Mouse (Mus musculus) MEL (cell line): ENCODE data around the gene Kcns3.

ENCODE experiments used
- CTCF ChIP-seq, 3 experiments: IDR thresholded peaks in 2 of 3; conservative IDR thresholded peaks in 1 of 3; 2 replicates each; pipeline ENCODE4 v1.5.1; 2011 to 2012; ENCODE audit warnings: low read length in 3 of 3, low read depth in 2 of 3, mild to moderate bottlenecking in 2 of 3, improper control_type of control experiment in 1 of 3, inconsistent platforms in 1 of 3, mixed read lengths in 1 of 3, moderate library complexity in 1 of 3; ENCODE audit not compliant: control insufficient read depth in 1 of 3, insufficient read depth in 1 of 3, poor library complexity in 1 of 3, severe bottlenecking in 1 of 3
- GABPA ChIP-seq: IDR thresholded peaks from 2 replicates; pipeline ENCODE4 v1.6.1; 2012; ENCODE audit warnings: low read depth, mild to moderate bottlenecking, inconsistent platforms, low read length, improper control_type of control experiment, moderate library complexity
- HCFC1 ChIP-seq: IDR thresholded peaks from 2 replicates; pipeline ENCODE4 v1.6.1; 2012; ENCODE audit warnings: low read depth, mild to moderate bottlenecking, inconsistent platforms, low read length, improper control_type of control experiment, moderate library complexity
- MAX ChIP-seq: IDR thresholded peaks from 2 replicates; pipeline ENCODE4 v1.6.1; 2011; ENCODE audit warnings: low read length, improper control_type of control experiment
- POLR2A ChIP-seq, 2 experiments: IDR thresholded peaks; 2 replicates each; pipeline ENCODE4 v1.6.1; 2011 to 2012; ENCODE audit warnings: low read length in 2 of 2, mild to moderate bottlenecking in 2 of 2, control low read depth in 1 of 2, improper control_type of control experiment in 1 of 2, low read depth in 1 of 2, moderate library complexity in 1 of 2; ENCODE audit not compliant: control insufficient read depth in 1 of 2, insufficient read depth in 1 of 2, poor library complexity in 1 of 2
- UBTF ChIP-seq: IDR thresholded peaks from 2 replicates; pipeline ENCODE4 v1.6.1; 2012; ENCODE audit warnings: low read depth, mild to moderate bottlenecking, inconsistent platforms, low read length, improper control_type of control experiment, moderate library complexity, borderline replicate concordance; ENCODE audit not compliant: insufficient read depth

DNA sequence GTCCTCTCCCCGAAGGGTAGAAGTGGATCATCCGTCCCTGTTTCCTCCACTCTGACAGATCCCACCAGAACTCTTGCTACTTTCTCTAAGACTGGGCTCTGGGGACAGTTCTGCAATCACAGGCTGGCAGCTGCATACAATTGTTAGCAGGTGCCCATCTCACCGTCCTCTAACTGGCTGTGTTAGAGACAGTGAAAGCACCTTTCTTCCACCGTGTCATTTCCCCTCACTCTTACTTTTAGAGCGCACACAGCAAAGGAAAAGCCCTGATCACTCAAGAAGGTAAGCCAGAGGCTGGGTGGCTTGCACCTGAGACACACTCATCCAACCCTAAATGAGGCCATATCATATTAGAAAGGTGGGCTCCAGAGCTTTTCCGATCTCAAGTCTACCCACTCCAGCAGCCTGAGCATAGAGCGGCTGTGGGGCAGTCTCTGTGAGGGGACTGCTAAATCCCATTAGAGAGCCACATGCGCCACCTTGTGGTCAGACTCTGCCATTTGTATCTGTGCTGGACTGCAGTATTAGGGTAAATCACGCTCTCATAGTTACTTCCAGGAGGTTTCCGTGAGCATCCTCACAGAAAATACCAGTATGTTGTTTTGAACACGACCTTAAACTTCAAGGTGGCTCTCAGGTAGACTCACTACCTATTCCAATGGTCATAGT is 27.8 kb upstream of the Kcns3 start:
- TF ChIP-seq UBTF (no peak), CTCF (IDR thresholded peaks at IDR 0.05 in 2 of 3, conservative IDR thresholded peaks at IDR 0.05 in 1 of 3; ENCODE audit: control insufficient read depth in 1 of 3, insufficient read depth in 1 of 3, low read depth in 2 of 3, low read length in 3 of 3, poor library complexity in 1 of 3, severe bottlenecking in 1 of 3) (peak; percentile 76 to 86 (median 82)), POLR2A (IDR thresholded peaks at IDR 0.05; ENCODE audit: control insufficient read depth in 1 of 2, insufficient read depth in 1 of 2, low read depth in 1 of 2, low read length in 2 of 2, poor library complexity in 1 of 2) (no peak), HCFC1 (no peak), GABPA (no peak), MAX (no peak)
